Comparison of ENCODE assay signal across 8 mouse cellular contexts in genomic region chr4:151186447-151186846, GRCm38 (mm10).
DNase-seq lines count a peak whose midpoint lies in the region; ATAC-seq and TF ChIP-seq lines count a peak whose summit lies in the region.

No protein-coding gene starts in this region.

- intact Hi-C loops in heart, postnatal 25 days (cut with DNase I): no loop called here

- no peaks in the 10 kb centered on the region for H3K9me3 ChIP-seq in hindbrain, embryonic 11.5 days (ENCODE audit: control insufficient read depth, low read length)

- no peaks in the 10 kb centered on the region for H3K36me3 ChIP-seq in hindbrain, embryonic 11.5 days (ENCODE audit: control insufficient read depth, insufficient read depth, low read length)

- no peak overlapping the region for H3K9ac ChIP-seq in hindbrain, embryonic 11.5 days (ENCODE audit: low read depth, low read length)

- TF ChIP-seq POLR2A in lung, adult 2 months (IDR thresholded peaks at IDR 0.05; ENCODE audit: borderline replicate concordance, extremely low read depth, low read depth, low read length): no peak

- TF ChIP-seq CTCF in lung, adult 2 months (IDR thresholded peaks at IDR 0.05; ENCODE audit: insufficient read depth, low read length): no peak

- peak; percentile 22 to 71 for DNase-seq in heart, adult 18-20 months
- DNase-seq in heart, postnatal 25 days (ENCODE audit: low spot score): no peak
- DNase-seq in c-Kit-positive CD71-positive TER-119-positive erythroid progenitor cells, embryonic 14.5 days (ENCODE audit: low spot score): peak; percentile 11
- peak; percentile 79 for DNase-seq in hindbrain, embryonic 11.5 days (ENCODE audit: low spot score)
- DNase-seq in lung, adult 2 months: peak; percentile 28
- DNase-seq in ovary, postnatal 10 days (ENCODE audit: low spot score): peak; percentile 44
- DNase-seq in cerebellum, postnatal 25 days: no peak
- no peak for DNase-seq in layer of hippocampus, adult 18-20 months (ENCODE audit: low spot score in 2 of 2)

- no peak overlapping the region for H3K4me2 ChIP-seq in hindbrain, embryonic 11.5 days (replicated peaks; ENCODE audit: low read depth, low read length)

- no peaks in the 10 kb centered on the region for H3K27me3 ChIP-seq in hindbrain, embryonic 11.5 days (ENCODE audit: control insufficient read depth, insufficient read depth, low read length)

- ATAC-seq in hindbrain, embryonic 11.5 days (ENCODE audit: low FRiP score): no peak

- no peak overlapping the region for H3K4me3 ChIP-seq in hindbrain, embryonic 11.5 days (ENCODE audit: low read depth, low read length)
- no peak overlapping the region for H3K4me3 ChIP-seq in lung, adult 2 months (replicated peaks; ENCODE audit: extremely low read depth, low read depth, low read length)

- H3K27ac ChIP-seq in hindbrain, embryonic 11.5 days (ENCODE audit: low read depth, low read length): no peak overlapping the region

- H3K4me1 ChIP-seq in hindbrain, embryonic 11.5 days (replicated peaks; ENCODE audit: control insufficient read depth, insufficient read depth, low read length): no peaks in the 10 kb centered on the region
- H3K4me1 ChIP-seq in lung, adult 2 months (ENCODE audit: control insufficient read depth, insufficient read depth, low read length): no peaks in the 10 kb centered on the region

- WGBS in hindbrain, embryonic 11.5 days: 12% methylated on average over 8 of the region's 8 CpGs
- WGBS in lung, adult 2 months: 9% methylated on average over 8 of the region's 8 CpGs

Comparison
In these comparisons a context has a peak if more than half of its experiments do, and no peak if none do; other contexts are left out.
1. DNase-seq: peak in heart, adult 18-20 months (2 of 2), c-Kit-positive CD71-positive TER-119-positive erythroid progenitor cells, embryonic 14.5 days (single experiment), hindbrain, embryonic 11.5 days (single experiment), lung, adult 2 months (single experiment) and ovary, postnatal 10 days (single experiment); none in heart, postnatal 25 days (single experiment), cerebellum, postnatal 25 days (0 of 2) and layer of hippocampus, adult 18-20 months (0 of 2).